Mouse (Mus musculus) right cerebral cortex, adult 18-20 months (tissue): ENCODE measurements around the gene 4930550C14Rik.

Experiments used
- DNase-seq: peaks from one replicate; pipeline ENCODE4 v3.0.0; 2022; ENCODE audit warnings: mixed read lengths

The 4930550C14Rik gene

DNA sequence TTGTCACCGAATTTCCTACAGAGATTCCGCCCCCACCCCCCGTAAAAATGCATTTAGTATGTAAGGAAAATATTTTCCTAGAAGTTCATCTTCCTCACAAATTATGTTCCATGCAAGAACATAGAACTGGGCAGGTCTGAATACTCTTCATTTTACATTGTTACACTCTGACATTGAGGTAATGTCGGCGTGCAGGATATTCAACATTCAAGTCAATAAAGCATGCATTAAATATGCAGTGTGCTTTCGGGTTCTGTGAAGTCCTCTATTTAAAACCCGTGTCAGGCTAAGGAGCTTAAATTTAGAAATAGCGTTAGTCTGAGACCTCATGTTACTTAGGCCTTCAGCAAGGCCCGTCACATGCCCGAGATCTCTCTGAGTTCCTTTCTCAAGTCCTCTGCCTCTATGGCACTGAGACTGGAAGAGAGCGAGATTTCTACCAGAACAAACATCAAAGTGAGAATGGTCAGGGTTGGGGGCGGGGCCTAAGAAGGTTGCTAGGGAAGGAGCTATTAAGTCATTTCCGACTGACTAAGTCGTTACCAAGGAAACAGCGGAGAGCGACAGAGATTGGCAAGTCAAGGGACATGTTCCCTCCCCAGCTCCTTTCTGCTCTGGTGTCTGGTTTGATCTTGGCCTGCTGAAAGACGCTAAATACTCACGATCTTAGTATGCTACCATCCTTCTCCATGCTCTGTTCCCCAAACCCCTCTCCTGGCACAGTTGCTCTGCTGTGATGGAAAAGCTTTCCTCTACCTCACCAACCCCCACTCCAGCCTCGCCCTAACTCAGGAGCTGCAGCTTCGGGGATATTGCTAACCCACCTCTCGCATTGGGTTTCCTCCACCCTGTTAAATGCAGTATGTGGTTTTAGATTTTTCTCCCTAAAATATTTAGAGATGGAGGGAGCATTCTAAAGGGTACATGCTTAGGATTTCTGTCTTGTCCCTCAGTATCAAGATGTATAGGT lies 2.9 kb downstream of the 4930550C14Rik start:
- DNase-seq: peak; percentile 73

DNA sequence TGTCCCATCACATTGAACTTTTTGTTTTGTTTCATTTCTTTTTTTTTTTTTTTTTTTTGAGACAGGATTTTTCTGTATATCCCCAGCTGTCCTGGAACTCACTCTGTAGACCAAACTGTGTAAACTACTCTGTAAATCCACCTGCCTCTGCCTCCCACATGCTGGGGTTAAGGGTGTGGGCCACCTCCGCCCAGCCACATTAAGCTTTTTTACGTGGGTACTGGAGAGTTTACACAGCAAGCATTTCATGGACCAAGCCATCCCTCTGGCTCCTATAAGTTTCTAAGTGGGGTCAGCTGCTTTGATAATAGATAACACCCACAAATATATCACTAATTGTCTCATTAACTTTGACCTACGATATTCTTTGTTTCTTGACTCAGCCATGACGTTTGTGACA lies 6.4 kb downstream of the 4930550C14Rik start:
- no peak for DNase-seq

DNA sequence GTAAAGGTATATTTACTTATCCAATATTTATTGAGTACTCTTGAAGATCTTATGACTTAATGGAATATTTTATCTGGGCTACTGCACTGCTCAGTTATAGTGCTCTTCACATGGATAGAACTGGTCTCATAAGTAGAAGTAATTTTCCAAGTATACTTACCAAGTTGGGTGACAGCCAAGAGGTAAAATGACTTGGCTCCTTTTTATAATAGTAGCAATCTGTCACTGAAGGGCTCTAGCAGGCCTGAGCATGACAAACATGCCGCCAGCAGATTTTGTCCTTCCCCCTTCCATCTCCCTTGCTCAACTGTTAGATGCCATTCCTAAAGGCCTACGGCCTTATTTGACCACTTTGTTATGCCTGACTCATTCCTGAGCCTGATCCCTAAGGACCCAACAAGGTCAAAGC lies 6.8 kb downstream of the 4930550C14Rik start:
- DNase-seq: no peak

DNA sequence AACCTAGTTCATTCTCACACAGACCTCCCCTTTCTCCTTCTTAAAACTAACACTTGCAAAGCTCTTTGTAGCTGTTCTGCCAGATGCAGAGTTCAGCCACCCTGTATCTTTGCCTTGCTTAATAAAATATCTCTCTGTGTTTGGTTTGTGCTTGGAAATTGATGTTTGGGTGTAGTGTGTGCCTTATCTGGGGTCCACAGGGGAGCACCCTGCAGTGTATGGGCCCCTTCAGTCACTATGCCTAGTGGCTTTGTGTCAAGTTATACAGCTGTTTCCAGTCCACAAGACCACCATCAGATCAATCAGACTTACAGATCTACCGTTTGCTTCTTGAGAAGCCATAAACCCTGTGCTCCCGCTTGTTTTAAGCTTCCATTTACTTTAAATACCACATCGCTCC lies 7.3 kb downstream of the 4930550C14Rik start:
- no peak for DNase-seq

DNA sequence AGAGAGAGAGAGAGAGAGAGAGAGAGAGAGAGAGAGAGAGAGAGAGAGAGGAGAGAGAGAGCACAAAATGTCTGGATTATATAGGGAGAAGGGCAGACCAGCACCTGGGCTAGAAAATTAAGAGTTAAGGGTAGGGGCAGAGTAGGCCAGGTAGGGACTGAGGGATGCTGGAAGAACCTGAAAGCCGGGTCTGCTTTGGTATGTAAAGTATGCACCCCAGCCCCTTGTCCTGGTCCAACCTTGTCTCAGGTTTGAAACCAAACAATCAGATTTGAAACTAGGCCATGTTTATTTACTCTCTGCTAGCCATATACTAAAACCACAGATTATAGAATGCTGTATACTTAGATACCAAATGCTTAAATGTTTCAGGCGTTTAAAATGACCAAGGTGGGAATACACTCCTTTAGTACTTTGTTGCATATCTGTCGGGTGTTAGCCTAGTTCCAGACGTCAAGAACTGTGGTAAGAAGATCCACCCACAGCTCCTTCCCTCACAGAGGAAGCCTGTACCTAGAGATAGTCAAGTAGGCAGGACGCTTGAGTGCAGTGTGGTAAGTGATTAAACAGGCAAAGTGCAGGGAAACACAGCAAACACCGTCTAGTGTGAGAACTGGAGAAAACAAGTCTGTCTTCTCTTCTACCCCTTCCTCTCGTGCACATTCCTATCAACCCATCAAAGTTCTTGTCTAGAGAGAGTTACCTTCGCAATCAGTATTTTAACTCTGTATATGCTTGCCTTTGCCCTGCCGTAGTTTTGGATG lies 20.2 kb downstream of the 4930550C14Rik start:
- no peak for DNase-seq

DNA sequence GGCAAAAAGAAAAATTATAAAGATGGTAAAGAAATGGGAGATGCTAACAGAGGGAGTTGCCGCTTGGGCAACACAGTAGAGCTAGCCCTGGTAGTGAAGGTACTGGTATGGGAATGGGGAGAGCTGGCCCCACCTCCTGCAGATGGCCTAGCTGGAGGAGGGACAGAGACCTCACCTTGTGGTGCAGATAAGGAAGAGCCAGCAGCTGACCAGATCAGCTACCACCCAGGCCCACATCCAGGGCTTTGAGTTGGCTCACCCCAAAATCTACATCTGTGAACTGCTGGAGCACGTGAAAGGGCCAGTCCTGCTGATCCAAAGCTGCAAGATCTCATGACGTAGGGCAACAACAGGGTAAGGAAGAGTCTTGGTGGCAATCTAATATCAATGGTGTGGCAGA lies 24.6 kb downstream of the 4930550C14Rik start:
- no peak for DNase-seq

DNA sequence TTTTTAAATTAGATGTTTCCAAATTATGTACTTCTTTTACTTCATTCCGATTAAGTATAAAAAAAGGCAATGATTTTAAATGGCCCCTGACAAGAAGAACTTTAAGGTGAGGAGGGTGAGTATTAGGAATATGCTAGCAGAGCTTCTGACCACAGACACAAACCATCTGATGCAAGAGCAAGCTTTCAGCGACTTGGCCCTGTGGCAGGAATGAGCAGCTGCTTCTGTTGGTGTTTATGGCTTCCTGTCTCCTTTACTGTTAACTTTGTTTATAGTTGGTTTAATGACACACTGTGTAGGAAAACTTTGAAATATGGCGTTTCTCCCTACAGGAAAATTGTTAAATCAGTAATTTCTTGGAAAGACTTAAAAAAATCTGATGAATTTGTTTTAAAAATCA lies 25.5 kb downstream of the 4930550C14Rik start:
- no peak for DNase-seq

DNA sequence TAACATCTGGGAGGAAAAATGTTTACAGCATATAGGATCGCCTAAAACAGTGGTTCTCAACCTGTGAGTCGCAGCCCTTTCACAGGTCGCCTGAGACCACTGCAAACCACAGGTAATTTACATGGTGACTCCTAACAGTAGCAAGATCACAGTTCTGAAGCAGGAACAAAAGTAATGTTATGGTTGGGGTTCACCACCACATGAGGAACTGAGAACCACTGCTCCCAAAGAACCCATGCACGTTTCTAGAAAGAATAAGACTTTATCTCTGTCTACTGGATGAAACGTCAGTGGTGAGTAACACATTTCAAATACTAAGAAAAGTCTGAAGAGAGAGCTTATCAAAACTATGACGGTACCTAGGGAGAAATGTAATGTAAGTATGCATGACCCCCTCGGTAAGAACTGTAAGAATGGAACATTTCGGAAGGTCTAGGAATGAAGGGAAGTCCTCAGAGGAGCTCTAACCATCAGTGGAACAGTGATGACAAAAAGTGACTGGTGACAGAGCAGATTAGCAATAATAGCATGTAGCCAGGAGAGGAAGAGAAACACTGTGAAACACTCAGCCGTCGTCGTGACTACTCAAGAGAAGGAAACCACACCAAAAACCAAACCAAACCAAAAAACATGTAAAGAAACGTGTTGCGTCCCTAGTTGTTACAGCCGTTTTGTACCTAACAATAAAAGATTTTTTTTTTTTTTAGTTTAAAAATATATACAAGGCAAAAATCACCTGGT lies 33.9 kb downstream of the 4930550C14Rik start:
- DNase-seq: no peak

DNA sequence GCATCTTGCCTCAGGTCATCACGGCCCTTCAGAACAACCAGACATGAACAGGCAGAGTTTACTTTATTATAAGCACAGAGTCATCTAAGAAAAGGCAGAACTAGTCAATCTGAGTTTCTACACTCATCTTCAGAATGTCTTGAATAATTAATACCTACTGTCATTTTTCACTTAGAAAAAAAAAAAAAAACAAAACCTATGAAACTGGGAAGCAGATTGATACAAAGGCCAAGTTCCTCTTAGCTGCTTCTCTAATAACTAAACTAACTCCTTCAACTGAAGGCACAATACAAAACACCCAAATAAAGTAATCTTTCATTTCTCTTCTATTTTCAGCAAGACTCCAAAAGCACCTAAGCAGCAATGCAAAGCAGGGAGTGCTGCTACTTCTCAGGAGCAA lies 48.5 kb downstream of the 4930550C14Rik start:
- DNase-seq: no peak

DNA sequence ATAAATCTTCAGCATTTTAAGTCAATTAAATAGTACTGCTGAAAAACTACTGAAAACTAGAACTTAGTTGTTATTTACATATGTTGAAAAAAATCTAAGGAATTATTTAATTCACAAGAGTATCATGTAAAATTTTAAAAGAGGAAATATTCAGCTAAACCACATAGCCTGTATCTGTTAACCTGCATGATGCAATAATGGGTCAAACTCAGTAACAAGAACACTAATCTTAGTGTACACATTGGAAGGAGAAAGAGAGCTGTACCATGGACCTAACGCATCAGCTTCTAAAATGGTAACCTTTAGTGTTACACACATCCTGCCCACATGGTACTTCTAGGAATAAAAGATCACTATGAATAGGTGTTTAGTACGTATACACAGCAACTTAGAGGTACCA lies 49.9 kb downstream of the 4930550C14Rik start:
- no peak for DNase-seq

DNA sequence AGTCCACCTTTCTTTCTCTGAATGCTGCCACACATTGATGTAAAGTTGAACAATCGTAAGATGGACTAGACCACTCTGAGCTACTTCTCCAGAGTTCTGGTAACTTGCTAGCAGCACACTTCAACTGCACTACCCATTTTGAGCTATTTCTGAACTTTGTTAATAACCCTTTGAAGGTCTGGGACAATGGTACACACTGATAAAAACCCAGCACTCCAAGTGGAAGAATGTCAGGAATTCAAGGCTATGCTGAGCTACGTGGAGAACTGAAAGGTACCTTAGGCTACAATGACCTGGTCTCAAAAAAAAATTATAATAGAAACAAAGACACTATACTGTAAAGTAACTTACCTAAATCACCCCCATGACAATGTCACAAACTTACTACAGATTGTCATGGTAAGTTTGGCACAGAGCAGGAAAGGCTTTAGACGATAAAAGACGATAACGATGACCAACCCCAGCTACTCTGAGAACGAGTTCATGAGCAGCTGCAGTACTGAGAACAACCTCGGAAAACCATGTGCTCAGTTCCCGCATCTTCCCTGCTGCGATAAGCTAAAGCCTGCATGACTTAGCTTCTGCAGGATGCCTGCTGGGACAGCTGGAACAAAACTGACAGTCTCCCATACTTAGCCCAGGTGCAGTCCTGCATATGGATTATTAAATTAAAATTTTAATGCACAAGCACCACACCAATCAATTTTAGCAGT lies 70.8 kb downstream of the 4930550C14Rik start:
- DNase-seq: no peak
